ENCODE assay signal across 19 mouse cellular contexts in the genomic region with DNA sequence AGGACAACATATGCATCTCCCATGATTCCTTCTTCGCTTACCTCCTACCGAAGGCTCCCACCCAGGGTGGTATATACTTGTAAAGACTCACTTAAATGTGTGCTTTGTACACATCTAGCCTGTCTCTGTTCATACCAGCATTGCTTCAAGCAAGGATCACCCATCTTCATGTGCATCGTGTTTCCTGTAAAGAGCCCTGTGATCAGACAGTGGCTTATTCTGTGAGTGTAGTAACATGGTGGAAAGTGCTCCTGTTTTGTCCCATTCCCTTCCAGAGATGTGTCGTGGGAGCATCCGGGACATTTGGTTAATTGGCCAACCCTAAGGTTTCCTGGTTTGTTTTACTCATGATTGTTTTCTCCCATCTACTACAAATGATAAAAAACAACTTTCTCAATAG.
DNase-seq lines count a peak whose midpoint lies in the region; ATAC-seq and TF ChIP-seq lines count a peak whose summit lies in the region.
"Had no signal": no experiment of that assay in that cellular context is flagged by ENCODE, and none has a peak within 500 bp of the region (broad histone marks: within the 10 kb centered on the region; RNA-seq: fewer than 3 reads in every experiment).

No protein-coding gene starts in this region.

- H3K36me3 ChIP-seq in heart, embryonic 13.5 days, result no peaks in the 10 kb centered on the region
- H3K36me3 ChIP-seq in kidney, postnatal 0 days (ENCODE audit: insufficient read depth, low read length), result no peaks in the 10 kb centered on the region
- H3K36me3 ChIP-seq in kidney, embryonic 14.5 days (ENCODE audit: control insufficient read depth, insufficient read depth, low read length), result no peaks in the 10 kb centered on the region
- H3K36me3 ChIP-seq in spleen, adult 2 months (ENCODE audit: control insufficient read depth, insufficient read depth, low read length), result no peaks in the 10 kb centered on the region
- H3K36me3 ChIP-seq: embryonic facial prominence, embryonic 10.5 days; heart, embryonic 10.5 days; hindbrain, embryonic 15.5 days had no signal

- intact Hi-C loops in heart, postnatal 10 days (cut with DNase I), result loop anchor here (2.0 kb wide), 1 partner anchor 102 kb away; a partner anchor contains a TSS

- H3K27ac ChIP-seq in heart, embryonic 13.5 days (replicated peaks), result peak overlapping the region; percentile 41
- peak overlapping the region; percentile 15; the same call in 1 of the 2 replicates for H3K27ac ChIP-seq in kidney, postnatal 0 days
- no peak overlapping the region for H3K27ac ChIP-seq in kidney, embryonic 14.5 days (ENCODE audit: low read depth, low read length)
- peak overlapping the region; percentile 71; the same call in 1 of the 2 replicates for H3K27ac ChIP-seq in spleen, adult 2 months (ENCODE audit: insufficient read depth, low read length)
- H3K27ac ChIP-seq: embryonic facial prominence, embryonic 10.5 days; forebrain, embryonic 13.5 days; hindbrain, embryonic 15.5 days had no signal

- no peak overlapping the region for H3K9ac ChIP-seq in heart, embryonic 13.5 days
- no peak overlapping the region for H3K9ac ChIP-seq in kidney, postnatal 0 days (ENCODE audit: low read depth, low read length)
- no peak overlapping the region for H3K9ac ChIP-seq in kidney, embryonic 14.5 days (ENCODE audit: low read depth, low read length)
- H3K9ac ChIP-seq: forebrain, embryonic 13.5 days; forebrain, postnatal 0 days; hindbrain, embryonic 15.5 days had no signal

- H3K9me3 ChIP-seq in heart, embryonic 13.5 days, result no peaks in the 10 kb centered on the region
- no peaks in the 10 kb centered on the region for H3K9me3 ChIP-seq in kidney, postnatal 0 days (replicated peaks; ENCODE audit: low read length)
- no peaks in the 10 kb centered on the region for H3K9me3 ChIP-seq in kidney, embryonic 14.5 days (ENCODE audit: control insufficient read depth, low read length)
- H3K9me3 ChIP-seq: embryonic facial prominence, embryonic 10.5 days; forebrain, embryonic 13.5 days; heart, embryonic 10.5 days; hindbrain, embryonic 15.5 days had no signal

- no peak for TF ChIP-seq CTCF in kidney, postnatal 0 days (IDR thresholded peaks at IDR 0.05; ENCODE audit: low read depth)
- TF ChIP-seq CTCF in spleen, adult 2 months (IDR thresholded peaks at IDR 0.05; ENCODE audit: extremely low read depth, insufficient read depth, insufficient read length, insufficient replicate concordance), result no peak

- WGBS in heart, embryonic 13.5 days, result 83% methylated on average over 5 of the region's 5 CpGs
- WGBS in kidney, postnatal 0 days, result 83% methylated on average over 5 of the region's 5 CpGs
- 95% methylated on average over 5 of the region's 5 CpGs for WGBS in kidney, embryonic 14.5 days
- 86% methylated on average over 5 of the region's 5 CpGs for WGBS in spleen, adult 2 months

- no peak overlapping the region for H3K4me3 ChIP-seq in heart, embryonic 13.5 days
- H3K4me3 ChIP-seq in kidney, postnatal 0 days (replicated peaks; ENCODE audit: low read depth, low read length), result no peak overlapping the region
- H3K4me3 ChIP-seq in kidney, embryonic 14.5 days (ENCODE audit: low read length), result no peak overlapping the region
- H3K4me3 ChIP-seq in spleen, adult 2 months (ENCODE audit: extremely low read depth, insufficient read depth, insufficient read length), result no peak overlapping the region
- H3K4me3 ChIP-seq: embryonic facial prominence, embryonic 10.5 days; forebrain, embryonic 13.5 days; heart, embryonic 10.5 days; hindbrain, embryonic 15.5 days had no signal

- H3K27me3 ChIP-seq in heart, embryonic 13.5 days (replicated peaks), result no peaks in the 10 kb centered on the region
- H3K27me3 ChIP-seq in kidney, postnatal 0 days (ENCODE audit: insufficient read depth, low read length), result no peaks in the 10 kb centered on the region
- no peaks in the 10 kb centered on the region for H3K27me3 ChIP-seq in kidney, embryonic 14.5 days (ENCODE audit: control insufficient read depth, insufficient read depth, low read length)
- no peaks in the 10 kb centered on the region for H3K27me3 ChIP-seq in spleen, adult 2 months (ENCODE audit: control insufficient read depth, insufficient read depth, low read length)
- H3K27me3 ChIP-seq: forebrain, embryonic 13.5 days; hindbrain, embryonic 15.5 days had no signal

- H3K4me2 ChIP-seq in heart, embryonic 13.5 days, result no peak overlapping the region
- no peak overlapping the region for H3K4me2 ChIP-seq in kidney, postnatal 0 days (ENCODE audit: low read length)
- H3K4me2 ChIP-seq in kidney, embryonic 14.5 days (replicated peaks; ENCODE audit: low read depth, low read length), result no peak overlapping the region
- H3K4me2 ChIP-seq: forebrain, embryonic 13.5 days; hindbrain, embryonic 15.5 days had no signal

- H3K4me1 ChIP-seq in heart, embryonic 13.5 days, result peaks cover 19% of the 10 kb centered on the region
- no peaks in the 10 kb centered on the region for H3K4me1 ChIP-seq in kidney, postnatal 0 days (replicated peaks; ENCODE audit: insufficient read depth, low read length)
- H3K4me1 ChIP-seq in kidney, embryonic 14.5 days (ENCODE audit: control insufficient read depth, insufficient read depth, low read length), result peaks cover 4% of the 10 kb centered on the region; the same call in 1 of the 2 replicates
- peaks cover 6% of the 10 kb centered on the region; the same call in 1 of the 2 replicates for H3K4me1 ChIP-seq in spleen, adult 2 months (ENCODE audit: control insufficient read depth, insufficient read depth, insufficient read length)

- ATAC-seq in heart, embryonic 13.5 days (ENCODE audit: extremely low read depth, insufficient number of reproducible peaks, low FRiP score, low TSS enrichment), result no peak
- no peak for ATAC-seq in kidney, postnatal 0 days (replicated peaks; ENCODE audit: low FRiP score, low read depth)
- no peak for ATAC-seq in kidney, embryonic 14.5 days (ENCODE audit: low FRiP score, low TSS enrichment)
- ATAC-seq: forebrain, embryonic 13.5 days; forebrain, postnatal 0 days had no signal

- DNase-seq in heart, postnatal 10 days, result no peak
- no peak for DNase-seq in kidney, postnatal 0 days (ENCODE audit: low spot score)
- no peak for DNase-seq in spleen, adult 2 months (ENCODE audit: low read depth in 1 of 2, low spot score in 2 of 2)
- no peak for DNase-seq in spleen, postnatal 4 days (ENCODE audit: low spot score in 2 of 2)
- no peak for DNase-seq in B cell, adult 2 months
- DNase-seq: adrenal gland, adult 2 months; adrenal gland, postnatal 25 days; cerebellum, adult 2 months; cerebellum, postnatal 10 days; forebrain, postnatal 0 days; gastrocnemius, postnatal 36 days; heart, adult 11 months; heart, postnatal 14 days had no signal

- no peak for TF ChIP-seq POLR2A in spleen, adult 2 months (IDR thresholded peaks at IDR 0.05; ENCODE audit: low read depth, low read length)
